Mouse (Mus musculus): ENCODE measurements around the gene Mup6.

DNA sequence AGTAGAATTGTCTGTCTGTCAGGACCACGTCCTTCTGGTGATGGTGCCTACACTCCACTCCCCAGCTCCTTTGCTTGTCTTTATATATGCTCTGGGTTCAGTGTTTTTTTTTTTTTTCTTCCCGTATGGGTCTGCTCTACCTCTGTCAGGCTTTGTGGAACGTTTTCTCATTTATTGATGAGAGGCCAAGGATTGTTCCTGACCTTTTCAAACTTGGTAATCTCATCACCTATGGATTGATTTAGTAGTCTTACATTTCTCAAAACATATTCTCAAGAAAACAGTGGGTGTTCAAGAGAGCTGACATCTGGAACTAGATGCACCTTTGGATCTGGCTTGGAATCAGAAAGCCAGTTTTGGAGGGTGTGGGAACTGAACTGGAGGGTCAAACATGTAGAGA, 3.5 kb upstream of the Mup6 start, which contains the start of gene Mup4:
- TF ChIP-seq CTCF (IDR thresholded peaks at IDR 0.05; ENCODE audit: control insufficient read depth, insufficient read depth, low read length) = no peak
- TF ChIP-seq POLR2A (IDR thresholded peaks at IDR 0.05; ENCODE audit: borderline replicate concordance, control insufficient read depth, low read depth, low read length) = no peak

Data from bone marrow, adult 2 months (tissue).